Mouse (Mus musculus) bone marrow macrophage, adult 2 months (primary cell): ENCODE data around the gene D930048N14Rik.

ENCODE experiments used
- CTCF ChIP-seq: IDR thresholded peaks from 2 replicates; pipeline ENCODE4 v1.5.1; 2012; ENCODE audit warnings: low read depth, mild to moderate bottlenecking, low read length, moderate library complexity
- POLR2A ChIP-seq: IDR thresholded peaks from 2 replicates; pipeline ENCODE4 v1.6.1; 2012; ENCODE audit warnings: mild to moderate bottlenecking, low read depth, low read length, borderline replicate concordance

DNA sequence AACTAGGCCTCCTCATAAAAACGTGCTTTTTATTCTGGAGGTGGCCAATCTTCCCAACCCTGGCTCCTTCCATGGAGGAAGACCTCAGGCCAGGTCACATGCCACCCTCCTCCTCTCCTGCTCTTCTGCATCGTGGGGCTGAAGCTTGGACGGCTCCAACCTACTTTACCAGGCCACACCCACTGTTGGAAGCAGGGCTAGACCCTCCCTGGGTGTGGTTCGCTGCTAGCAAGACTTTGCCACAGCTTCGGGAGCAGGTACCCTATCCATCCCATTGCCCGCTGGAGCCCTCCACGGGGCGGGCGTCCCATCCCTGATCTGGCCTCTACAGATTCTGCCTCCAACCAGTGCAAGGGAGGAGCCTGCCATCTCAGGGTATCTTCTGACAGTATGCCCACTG lies 7.6 kb upstream of the D930048N14Rik start:
- no peak for TF ChIP-seq CTCF
- TF ChIP-seq POLR2A = no peak
